In genomic region chr13:116298001-116298400, GRCm38 (mm10) we compare ENCODE assay signal across 13 mouse cellular contexts. TPM values are rescaled to one million over a fixed set of nuclear protein-coding genes. Genes with fewer than 3 reads are reported as not detected.
DNase-seq lines count a peak whose midpoint lies in the region; ATAC-seq and TF ChIP-seq lines count a peak whose summit lies in the region.
"Had no signal": no experiment of that assay in that cellular context is flagged by ENCODE, and none has a peak within 500 bp of the region (broad histone marks: within the 10 kb centered on the region; RNA-seq: fewer than 3 reads in every experiment).

No protein-coding gene starts in this region.

- WGBS in hindbrain, embryonic 11.5 days = 2% methylated on average over 8 of the region's 8 CpGs
- 6% methylated on average over 8 of the region's 8 CpGs for WGBS in hindbrain, embryonic 12.5 days
- WGBS in limb, embryonic 14.5 days = 5% methylated on average over 8 of the region's 8 CpGs

- H3K36me3 ChIP-seq in hindbrain, embryonic 11.5 days (ENCODE audit: control insufficient read depth, insufficient read depth, low read length) = no peaks in the 10 kb centered on the region
- H3K36me3 ChIP-seq in hindbrain, embryonic 12.5 days = no peaks in the 10 kb centered on the region
- no peaks in the 10 kb centered on the region for H3K36me3 ChIP-seq in limb, embryonic 14.5 days (ENCODE audit: control insufficient read depth, insufficient read depth, low read length)

- H3K9me3 ChIP-seq in hindbrain, embryonic 11.5 days (ENCODE audit: control insufficient read depth, low read length) = no peaks in the 10 kb centered on the region
- H3K9me3 ChIP-seq in hindbrain, embryonic 12.5 days (replicated peaks) = no peaks in the 10 kb centered on the region
- no peaks in the 10 kb centered on the region for H3K9me3 ChIP-seq in limb, embryonic 14.5 days (ENCODE audit: control insufficient read depth, low read length)

- H3K4me2 ChIP-seq in hindbrain, embryonic 11.5 days (replicated peaks; ENCODE audit: low read depth, low read length) = no peak overlapping the region
- no peak overlapping the region for H3K4me2 ChIP-seq in hindbrain, embryonic 12.5 days (replicated peaks)
- peak overlapping the region; percentile 23 for H3K4me2 ChIP-seq in limb, embryonic 14.5 days (replicated peaks; ENCODE audit: low read depth, low read length, severe bottlenecking)

- DNase-seq in embryo, embryonic 11 days = peak; percentile 21
- DNase-seq in embryo, embryonic 9.5 days (ENCODE audit: extremely low spot score) = no peak
- peak; percentile 44 for DNase-seq in hindbrain, embryonic 11.5 days (ENCODE audit: low spot score)
- no peak for DNase-seq in limb, embryonic 14.5 days (ENCODE audit: low spot score)
- no peak for DNase-seq in layer of hippocampus, postnatal 25 days (ENCODE audit: extremely low spot score in 1 of 2, low spot score in 1 of 2)
- DNase-seq in urinary bladder, adult 18-20 months (ENCODE audit: low spot score in 2 of 2) = no peak
- DNase-seq: cerebellum, postnatal 36 days; kidney, adult 18-20 months; lung, postnatal 4 days had no signal

- no peak for TF ChIP-seq CTCF in bone marrow macrophage, adult 2 months (IDR thresholded peaks at IDR 0.05; ENCODE audit: low read depth, low read length)

- ATAC-seq in hindbrain, embryonic 11.5 days (ENCODE audit: low FRiP score) = no peak
- no peak for ATAC-seq in hindbrain, embryonic 12.5 days (ENCODE audit: low FRiP score)
- ATAC-seq in limb, embryonic 14.5 days (ENCODE audit: low FRiP score, low read depth) = no peak

- peaks cover 82% of the 10 kb centered on the region for H3K27me3 ChIP-seq in hindbrain, embryonic 11.5 days (ENCODE audit: control insufficient read depth, insufficient read depth, low read length)
- peaks cover 94% of the 10 kb centered on the region for H3K27me3 ChIP-seq in hindbrain, embryonic 12.5 days
- H3K27me3 ChIP-seq in limb, embryonic 14.5 days (ENCODE audit: control insufficient read depth, insufficient read depth, low read length) = peaks cover 94% of the 10 kb centered on the region

- no peak for TF ChIP-seq POLR2A in bone marrow macrophage, adult 2 months (IDR thresholded peaks at IDR 0.05; ENCODE audit: borderline replicate concordance, low read depth, low read length)
- no peak for TF ChIP-seq POLR2A in limb, embryonic 14.5 days (IDR thresholded peaks at IDR 0.05; ENCODE audit: borderline replicate concordance, extremely low read depth, insufficient read depth, insufficient read length)

- no peak overlapping the region for H3K4me3 ChIP-seq in hindbrain, embryonic 11.5 days (ENCODE audit: low read depth, low read length)
- no peak overlapping the region for H3K4me3 ChIP-seq in hindbrain, embryonic 12.5 days
- H3K4me3 ChIP-seq in bone marrow macrophage, adult 2 months (ENCODE audit: insufficient read depth, low read length) = peak overlapping the region; percentile 17; the same call in 1 of the 2 replicates
- no peak overlapping the region for H3K4me3 ChIP-seq in limb, embryonic 14.5 days (replicated peaks; ENCODE audit: low read length)

- H3K9ac ChIP-seq in hindbrain, embryonic 11.5 days (ENCODE audit: low read depth, low read length) = no peak overlapping the region
- H3K9ac ChIP-seq in hindbrain, embryonic 12.5 days = no peak overlapping the region
- H3K9ac ChIP-seq in limb, embryonic 14.5 days (ENCODE audit: low read depth, low read length, severe bottlenecking) = no peak overlapping the region

- no peaks in the 10 kb centered on the region for H3K4me1 ChIP-seq in hindbrain, embryonic 11.5 days (replicated peaks; ENCODE audit: control insufficient read depth, insufficient read depth, low read length)
- H3K4me1 ChIP-seq in hindbrain, embryonic 12.5 days = peaks cover 6% of the 10 kb centered on the region
- no peaks in the 10 kb centered on the region for H3K4me1 ChIP-seq in bone marrow macrophage, adult 2 months (ENCODE audit: control insufficient read depth, insufficient read depth, low read length)
- H3K4me1 ChIP-seq in limb, embryonic 14.5 days (ENCODE audit: control insufficient read depth, insufficient read depth, low read length) = 0 out of 2 replicates have a peak, but pooled peaks cover 6% of the 10 kb centered on the region

- H3K27ac ChIP-seq in hindbrain, embryonic 11.5 days (ENCODE audit: low read depth, low read length) = no peak overlapping the region
- no peak overlapping the region for H3K27ac ChIP-seq in hindbrain, embryonic 12.5 days
- no peak overlapping the region for H3K27ac ChIP-seq in bone marrow macrophage, adult 2 months (ENCODE audit: insufficient read depth, low read depth, low read length)
- no peak overlapping the region for H3K27ac ChIP-seq in limb, embryonic 14.5 days (replicated peaks; ENCODE audit: low read depth, low read length)

RNA-seq across cellular contexts. Expression of gene Isl1, which starts 11.5 kb away (rescaled TPM):
- 46.5 and 60.5 TPM in 2 replicates for polyA plus RNA-seq in hindbrain, embryonic 11.5 days (2014; fragmentation: Nextera tagmentation; extraction: Ambion mirVana)
- polyA plus RNA-seq in hindbrain, embryonic 12.5 days (2016; fragmentation: Nextera tagmentation; extraction: Ambion mirVana) = 44.2 and 45.5 TPM in 2 replicates
- polyA plus RNA-seq in bone marrow macrophage, adult 2 months (2012; ENCODE audit: insufficient read depth, insufficient read length, missing spikeins) = not detected in 2 replicates
- polyA plus RNA-seq in limb, embryonic 14.5 days (2012; rRNA removed) = 3.6 and 4.4 TPM in 2 replicates
- 1.4 and 1.7 TPM in 2 replicates for polyA plus RNA-seq in limb, embryonic 14.5 days (2014; fragmentation: Nextera tagmentation; extraction: Ambion mirVana)
- total RNA-seq in layer of hippocampus, postnatal 25 days (2021) = not detected
- total RNA-seq: granulocyte monocyte progenitor cell, adult 5-6 weeks; neutrophil, adult 5-6 weeks had no signal

Comparison
In these comparisons a context has a peak if more than half of its experiments do, and no peak if none do; other contexts are left out.
1. DNase-seq: peak in embryo, embryonic 11 days (single experiment) and hindbrain, embryonic 11.5 days (single experiment); none in embryo, embryonic 9.5 days (single experiment), limb, embryonic 14.5 days (single experiment), layer of hippocampus, postnatal 25 days (0 of 2) and urinary bladder, adult 18-20 months (0 of 2).